Mouse (Mus musculus): ENCODE data around the gene Ngf.

Ngf gene

DNA sequence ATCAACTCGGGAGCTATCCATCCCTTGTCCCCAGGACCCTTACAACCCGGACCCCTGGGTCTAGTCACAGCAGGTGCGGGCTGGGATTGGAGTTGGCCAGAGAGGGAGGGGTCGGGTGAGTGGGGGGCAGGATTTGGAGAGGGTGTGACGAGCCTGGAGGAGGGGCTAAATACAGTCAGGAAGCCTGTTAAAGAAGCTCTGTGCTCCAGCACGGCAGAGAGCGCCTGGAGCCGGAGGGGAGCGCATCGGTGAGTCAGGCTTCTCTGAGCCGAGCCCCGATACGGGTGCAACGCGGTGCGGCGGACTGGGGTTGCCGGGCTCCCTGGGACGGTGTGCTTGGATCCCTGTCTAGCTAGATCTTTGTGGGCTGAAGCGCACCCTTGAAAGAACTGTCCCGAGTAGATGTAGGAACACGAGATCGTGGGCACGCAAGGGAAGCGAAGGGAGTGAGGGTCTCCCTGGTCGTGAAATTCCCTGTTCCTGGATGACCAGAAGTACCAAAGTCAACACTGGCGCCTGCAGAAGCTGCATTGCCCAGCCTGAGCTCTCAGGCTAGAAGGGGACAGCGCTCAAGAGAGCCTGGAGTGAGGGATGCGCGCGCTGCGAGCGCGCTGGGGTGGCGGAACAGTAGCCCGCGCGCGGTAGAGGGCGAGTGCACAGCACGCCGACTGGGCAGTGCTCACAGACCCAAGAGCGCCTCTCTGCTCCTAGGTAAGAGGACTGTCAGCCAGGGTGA lies at the start of gene Ngf:
TSS of gene Ngf (plus strand) at position 207 of the 736 bp plus-strand sequence.
- no peak for DNase-seq (ENCODE audit: low read depth, low spot score)

DNA sequence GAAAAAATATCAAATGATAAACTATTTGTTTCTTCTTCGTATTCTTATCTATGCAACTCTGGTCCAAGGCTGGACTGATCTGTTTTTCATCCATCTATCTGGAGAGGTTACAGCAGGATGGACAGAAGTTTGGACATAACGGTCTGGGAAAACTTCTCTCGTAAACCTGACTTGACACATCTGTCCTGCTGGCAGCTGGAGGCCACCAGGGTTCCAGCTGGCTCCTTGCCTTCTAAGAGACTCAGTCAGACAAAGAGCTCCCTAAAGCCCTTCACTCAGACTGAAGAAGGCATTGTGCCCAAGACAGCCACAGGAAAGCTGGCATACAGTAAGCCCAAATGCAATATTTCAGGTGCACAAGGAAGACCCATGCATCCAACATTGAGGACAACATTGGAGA lies 24.2 kb upstream of the Ngf start:
- DNase-seq (ENCODE audit: low read depth, low spot score): no peak

DNA sequence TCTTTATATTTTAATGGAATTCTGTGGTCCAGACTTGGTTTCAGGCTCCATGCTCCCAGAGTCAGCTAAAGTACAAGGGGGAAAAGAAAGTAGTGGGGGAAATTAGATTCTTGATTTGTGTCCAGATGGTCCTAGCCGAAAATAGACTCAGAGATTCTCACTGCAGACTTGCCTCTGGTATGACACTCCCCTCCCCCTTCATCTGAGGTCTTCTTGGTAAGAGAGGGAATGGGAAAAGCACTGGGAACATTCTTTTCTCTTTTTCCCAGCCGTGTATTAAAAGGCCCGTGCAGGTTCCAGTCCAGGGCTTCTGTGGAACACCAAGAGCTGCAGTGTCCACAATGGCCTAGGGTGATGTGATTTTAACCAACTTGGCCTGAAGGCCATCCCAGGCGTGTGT lies 23.0 kb upstream of the Ngf start:
- DNase-seq (ENCODE audit: low read depth, low spot score): no peak

DNA sequence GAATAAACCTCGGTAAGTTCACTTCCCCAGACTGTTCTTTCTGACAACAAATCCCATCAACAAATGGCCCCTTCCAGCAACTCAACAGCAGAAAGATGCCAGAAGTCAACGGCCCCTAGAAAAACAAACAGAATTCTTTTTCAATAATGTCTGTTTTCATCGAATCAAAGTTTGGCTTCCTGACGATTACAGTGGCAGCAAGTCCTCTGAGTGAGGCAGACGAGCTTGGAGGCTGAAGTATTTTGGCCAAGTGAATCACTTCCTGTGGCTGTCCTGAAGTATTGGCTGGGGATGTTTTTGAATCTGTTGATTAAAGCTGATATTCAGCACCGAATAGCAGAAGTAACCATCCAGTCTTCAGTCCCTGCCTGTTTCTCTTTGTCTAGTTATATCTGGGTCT lies 15.2 kb upstream of the Ngf start:
- DNase-seq (ENCODE audit: low read depth, low spot score): no peak

DNA sequence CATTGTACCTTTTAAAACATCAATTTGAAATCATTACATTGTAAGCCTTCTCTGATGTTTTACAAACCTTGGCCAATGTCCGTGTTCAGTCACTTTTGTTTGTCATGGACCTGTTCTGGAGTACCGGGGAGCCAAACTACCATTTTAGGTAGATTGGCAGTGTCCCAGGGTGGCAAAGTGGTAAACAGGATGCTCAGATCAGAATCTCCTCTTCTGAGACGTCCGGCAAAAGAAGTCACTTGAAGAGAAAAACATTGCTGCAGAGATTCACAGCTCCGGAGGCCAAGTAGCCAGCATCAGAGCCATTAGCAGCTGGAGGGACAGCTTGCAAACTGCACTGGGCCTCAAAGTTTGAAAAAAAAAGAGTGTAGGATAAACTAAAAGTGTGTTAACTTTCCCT lies 9.2 kb upstream of the Ngf start:
- no peak for DNase-seq (ENCODE audit: low read depth, low spot score)

DNA sequence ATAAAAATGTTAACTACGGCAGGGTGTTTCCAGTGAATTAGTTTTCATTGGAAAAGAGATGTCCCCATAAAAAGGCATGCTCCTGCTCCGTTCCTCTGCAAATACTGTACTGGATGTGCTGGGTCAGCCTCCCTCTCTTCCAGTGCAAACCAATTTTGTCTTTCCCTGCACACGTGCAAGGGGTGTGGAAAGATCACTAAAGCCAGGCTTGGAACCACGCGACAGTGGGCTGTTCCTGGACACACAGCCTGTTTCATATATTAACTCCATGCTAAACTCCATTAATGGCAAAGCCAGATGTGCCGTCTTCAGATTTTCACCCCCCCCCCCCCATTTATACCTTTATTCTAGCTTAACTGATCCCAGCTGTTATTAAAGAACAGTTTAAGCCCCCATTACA lies 8.7 kb upstream of the Ngf start:
- DNase-seq (ENCODE audit: low read depth, low spot score): no peak

DNA sequence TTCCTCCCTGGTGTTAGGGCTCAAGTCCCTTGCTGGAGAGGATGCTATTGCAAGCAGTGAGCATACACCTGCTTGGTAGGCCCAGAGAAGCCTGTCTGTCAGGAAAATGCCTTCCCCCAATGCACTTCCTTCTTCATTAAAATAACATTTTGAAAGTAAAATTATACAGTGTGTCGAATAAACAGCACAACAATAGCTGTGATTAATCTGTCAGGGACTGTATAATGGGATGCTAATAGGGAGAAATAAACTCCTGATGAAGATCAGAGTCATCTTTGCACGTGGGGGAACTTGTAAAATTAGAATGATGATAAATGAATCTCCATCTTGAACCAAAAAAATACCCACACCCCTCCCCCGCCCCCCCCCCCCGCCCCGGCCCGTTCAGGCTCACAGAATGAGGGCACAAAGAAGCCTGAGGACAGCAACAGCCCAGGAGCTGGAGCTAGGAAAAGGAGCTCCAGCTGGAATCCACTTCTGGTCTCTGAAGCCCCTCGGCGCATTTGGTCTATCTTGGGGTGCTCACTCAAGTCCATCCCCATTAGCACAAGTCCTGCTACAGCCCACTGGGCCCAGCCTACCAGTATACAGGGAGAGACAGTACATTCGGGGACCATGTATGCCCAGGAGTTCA lies 6.9 kb upstream of the Ngf start:
- DNase-seq (ENCODE audit: low read depth, low spot score): no peak

DNA sequence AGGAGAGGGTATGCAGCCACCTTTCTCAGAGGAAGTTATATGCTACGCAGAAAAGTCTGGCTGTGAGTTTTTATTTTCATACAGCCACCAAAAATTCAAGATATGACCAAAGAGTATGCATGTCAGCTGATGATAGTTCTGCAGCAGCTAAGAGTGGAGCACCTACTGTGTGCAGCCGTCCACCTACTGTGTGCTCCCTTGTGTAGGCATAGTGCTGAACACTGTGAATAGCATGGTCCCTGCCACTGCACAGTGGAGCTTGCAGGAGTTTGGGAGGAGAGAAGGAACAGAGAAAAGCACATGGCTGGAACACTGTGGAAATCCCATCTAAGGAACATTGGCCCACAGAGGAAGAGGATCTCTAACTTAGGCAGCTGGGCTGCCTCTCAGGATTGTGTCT lies 6.4 kb upstream of the Ngf start:
- DNase-seq (ENCODE audit: low read depth, low spot score): no peak

DNA sequence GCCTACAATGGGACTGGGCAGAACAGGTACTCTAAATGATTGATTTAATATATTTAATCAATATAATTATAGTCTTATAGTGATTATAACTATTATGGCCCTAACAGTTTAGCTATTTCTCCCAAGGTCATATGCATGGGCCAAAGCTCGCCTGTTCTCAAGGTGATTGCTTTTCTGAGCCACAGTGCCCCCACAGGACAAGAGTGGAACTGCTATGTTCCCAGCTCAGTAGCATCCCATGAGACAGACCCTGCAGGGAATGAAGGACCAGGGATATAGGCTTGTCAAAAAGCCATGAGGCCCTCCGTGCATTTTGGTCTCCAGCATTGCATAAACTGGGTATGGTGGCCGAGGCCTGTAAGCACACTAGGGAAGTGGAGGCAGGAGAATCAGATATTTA lies 3.1 kb upstream of the Ngf start:
- peak; percentile 35 for DNase-seq (ENCODE audit: low read depth, low spot score)

DNA sequence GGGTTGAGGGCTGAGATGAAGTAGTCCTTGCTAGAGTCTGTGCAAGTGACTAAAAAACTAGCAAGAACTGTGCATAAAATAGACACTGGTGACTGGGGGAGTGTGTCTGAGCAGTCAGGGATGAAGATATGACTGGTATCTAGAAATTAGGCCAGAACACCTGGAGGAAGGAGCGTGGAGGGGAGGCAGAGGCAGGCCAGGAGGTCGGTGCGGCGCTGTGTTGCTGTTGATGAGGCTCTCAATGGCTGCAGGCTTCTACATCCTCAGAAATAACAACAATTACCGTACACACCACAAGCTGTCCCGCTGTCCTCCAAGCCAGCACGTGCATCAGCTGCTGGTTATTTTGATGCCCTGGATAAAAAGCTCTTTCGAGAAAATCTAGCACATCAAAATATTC lies 2.6 kb upstream of the Ngf start:
- DNase-seq (ENCODE audit: low read depth, low spot score): no peak

DNA sequence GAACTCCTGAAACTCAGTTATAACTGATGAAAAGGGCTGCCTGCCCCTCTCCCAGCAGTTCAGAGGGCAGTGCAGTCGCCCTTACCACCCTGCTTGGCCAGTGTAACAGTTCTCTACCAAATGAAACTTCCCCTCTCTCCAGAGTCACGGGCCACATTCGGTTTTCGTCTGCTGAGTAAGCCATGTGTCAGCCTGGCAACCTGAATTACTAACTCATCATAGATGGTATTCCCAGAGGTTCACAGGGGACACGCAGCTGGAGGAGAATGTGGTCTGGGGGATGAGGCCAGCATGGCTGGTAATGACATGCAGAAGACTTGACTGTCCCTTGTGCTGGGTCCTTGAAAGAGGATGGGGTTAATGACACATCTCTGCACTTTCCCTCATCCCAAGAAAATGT lies 1.5 kb downstream of the Ngf start:
- DNase-seq (ENCODE audit: low read depth, low spot score): no peak

DNA sequence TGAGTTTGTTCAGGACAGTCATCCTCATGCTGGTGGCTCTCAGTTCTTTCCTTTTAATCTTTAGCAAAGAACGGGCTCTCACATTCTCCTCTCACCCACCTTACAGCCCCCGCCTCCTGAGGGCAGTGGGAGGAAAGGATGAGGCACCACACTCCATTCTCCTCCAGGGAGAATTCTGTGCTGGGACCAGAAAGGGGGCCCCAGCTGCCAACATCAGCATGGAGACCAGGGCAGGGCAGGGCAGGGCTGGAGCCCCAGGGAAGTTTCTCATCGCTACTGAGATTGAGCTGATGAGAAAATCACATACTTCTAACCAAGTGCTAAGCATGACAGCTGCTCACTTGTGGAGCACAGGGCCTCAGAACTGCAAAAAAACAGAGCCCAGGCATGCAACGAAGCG lies 2.1 kb downstream of the Ngf start:
- DNase-seq (ENCODE audit: low read depth, low spot score): no peak

DNA sequence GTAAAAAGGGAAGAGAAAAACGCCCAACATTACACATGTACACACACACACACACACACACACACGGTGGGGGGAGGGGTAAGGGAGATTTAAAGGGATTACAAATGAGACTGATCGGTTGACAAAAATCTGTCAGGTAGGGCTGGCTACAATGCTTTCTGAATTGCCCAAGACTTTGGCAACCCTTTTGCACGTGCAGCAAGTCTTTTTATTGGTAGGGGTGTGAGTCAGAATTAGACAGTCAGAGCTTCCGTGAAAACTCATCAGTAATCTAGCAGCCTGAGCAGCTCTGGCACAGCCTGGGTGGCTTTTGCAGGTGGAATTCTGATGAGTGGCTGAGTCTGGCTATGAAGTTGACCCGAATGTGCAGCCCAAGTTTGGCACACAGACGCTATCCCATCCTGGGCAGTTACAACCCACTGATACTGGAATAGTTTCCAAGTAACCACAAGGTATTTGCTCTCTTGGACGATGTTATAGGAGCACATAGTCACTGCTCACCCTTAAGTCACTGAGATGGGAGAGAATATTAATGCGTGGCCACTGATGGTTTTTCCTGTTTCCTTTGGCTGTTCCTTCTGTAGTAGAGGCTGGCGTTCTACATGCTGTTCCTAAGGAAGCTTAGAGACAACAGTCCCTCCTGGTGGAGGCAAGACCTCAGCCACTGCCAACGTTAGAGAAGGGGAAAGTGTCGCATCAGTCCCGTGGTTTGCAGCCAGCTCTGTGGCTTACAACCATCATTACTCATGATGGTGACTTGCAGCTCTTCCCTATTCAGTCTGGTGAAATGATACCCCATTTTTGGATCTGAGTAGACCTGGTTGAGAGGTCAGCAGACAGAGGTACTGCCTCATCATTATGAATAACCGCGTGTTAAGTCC lies 4.8 kb downstream of the Ngf start:
- no peak for DNase-seq (ENCODE audit: low read depth, low spot score)

DNA sequence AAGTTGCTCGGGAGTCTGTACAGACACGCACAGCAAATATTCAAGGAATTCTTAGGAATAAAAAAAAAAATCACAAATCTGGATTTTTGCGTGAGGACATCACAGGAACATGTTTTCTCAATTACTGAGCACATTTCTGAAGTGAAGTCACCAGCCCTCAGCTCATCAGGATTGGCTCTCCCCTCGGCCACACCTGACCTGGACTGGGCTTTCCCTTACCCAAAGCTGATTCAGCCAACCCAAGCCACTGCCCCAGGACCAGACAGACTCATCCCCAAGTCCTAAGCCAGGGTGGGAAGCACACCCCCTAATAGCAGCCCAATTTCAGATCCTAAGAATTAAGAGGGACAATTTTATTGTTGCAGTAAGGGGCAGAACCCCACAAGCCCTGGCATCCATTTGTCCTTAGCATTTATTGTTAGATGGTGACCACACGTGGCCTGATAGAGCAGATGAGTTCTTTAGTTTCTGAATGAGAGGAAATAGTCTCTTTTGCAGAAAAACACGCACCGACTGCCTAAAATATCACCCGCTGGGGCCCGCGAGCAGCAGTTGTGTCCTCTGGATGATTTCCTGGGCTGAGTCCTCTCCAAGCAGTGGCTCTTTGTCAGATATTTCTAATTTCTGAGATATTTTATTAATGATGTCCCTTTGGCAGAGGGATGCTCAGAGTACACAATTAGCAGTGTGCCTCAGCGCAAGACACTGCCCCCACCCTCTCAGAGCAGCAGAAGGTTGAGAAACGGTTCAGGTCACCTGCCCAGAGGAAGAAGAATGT lies 8.4 kb downstream of the Ngf start:
- no peak for DNase-seq (ENCODE audit: low read depth, low spot score)

DNA sequence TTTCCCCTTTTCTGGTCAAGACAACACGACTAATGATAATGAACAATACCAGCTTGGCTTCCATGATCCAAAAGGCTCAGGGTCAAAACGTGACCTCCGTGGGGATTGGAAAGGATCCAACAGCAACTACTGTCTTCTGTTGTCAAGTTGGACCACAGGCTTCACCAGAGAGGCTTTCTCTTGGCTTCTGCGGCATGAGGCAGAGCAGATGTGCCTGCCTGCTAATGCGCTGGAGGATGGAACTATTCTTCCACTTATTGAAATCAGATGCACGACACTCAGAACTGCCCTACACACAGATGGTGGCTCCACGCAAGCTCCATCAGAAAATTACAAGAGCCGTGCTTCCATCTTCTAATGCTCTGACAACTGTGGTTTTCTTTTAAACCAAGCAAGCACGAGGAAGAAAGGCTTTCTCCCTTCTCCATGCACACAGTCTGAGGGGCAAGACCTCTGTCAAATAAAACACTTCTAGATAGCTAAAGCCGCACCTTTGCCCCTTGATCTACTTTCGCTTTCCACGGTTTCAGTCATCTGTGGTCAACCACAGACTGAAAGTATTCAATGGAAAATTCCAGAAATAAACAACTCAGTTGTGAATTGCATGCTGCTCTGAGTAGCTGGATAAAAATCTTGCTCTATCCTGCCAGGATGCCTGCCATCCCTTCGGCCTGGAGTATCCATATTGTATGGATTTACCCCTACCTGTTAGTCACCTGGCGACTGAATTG lies 20.8 kb downstream of the Ngf start:
- no peak for DNase-seq (ENCODE audit: low read depth, low spot score)

DNA sequence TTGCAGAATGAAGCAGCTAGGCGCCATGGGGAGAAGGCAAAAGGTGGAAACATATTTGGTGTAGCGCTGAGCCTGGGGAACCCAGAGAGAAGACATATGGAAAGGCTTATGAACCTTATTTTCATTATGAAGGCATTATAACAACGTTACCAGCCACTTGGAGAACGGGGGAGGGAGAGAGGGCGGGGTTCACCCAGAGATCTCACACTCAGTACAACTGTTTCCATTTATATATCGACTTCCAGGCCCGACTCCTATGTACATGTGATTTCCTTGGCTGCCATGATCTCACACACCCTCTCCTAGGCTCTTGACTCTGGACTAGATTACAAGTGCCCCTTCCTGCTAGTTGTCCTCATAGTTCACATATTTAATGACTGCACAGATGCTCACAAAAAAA lies 28.4 kb downstream of the Ngf start:
- no peak for DNase-seq (ENCODE audit: low read depth, low spot score)

DNA sequence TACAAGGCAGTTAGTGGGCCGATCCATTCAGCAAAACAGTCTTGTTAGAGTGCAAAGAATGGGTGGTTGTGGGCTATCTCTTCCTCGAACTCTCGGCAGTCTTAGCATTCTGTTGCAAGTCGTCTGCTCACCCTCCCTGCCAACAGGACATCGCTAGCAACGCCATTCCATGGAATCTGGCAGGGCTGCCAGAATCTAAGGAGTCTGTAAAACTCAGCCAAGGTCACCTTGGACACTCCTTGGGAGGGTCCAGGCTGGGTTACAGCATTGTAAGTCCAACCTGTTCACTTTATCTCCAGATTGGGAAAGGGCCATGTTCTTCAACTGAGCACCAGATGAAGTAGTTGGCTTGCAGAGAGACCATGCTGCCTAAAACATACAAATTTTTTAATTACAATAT lies 29.2 kb downstream of the Ngf start:
- DNase-seq (ENCODE audit: low read depth, low spot score): no peak

DNA sequence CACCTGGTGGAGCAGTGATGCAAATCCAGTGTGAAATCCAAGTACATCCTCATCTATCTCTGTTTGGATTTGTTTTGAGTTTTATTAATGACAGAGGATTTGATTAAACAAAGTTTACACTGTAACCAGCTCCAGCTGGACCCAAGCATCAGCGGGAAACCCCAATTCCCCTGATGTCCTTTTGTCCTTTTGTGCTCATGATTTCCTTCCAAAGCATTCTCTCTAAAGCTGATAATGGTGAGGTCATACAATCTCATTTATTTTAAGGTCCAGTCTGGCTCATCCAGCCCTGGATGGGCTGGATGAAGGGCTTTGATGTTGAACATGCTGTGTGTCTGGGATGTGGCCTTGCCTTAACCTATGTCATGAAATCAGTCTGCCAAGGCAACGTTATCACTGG lies 30.3 kb downstream of the Ngf start:
- no peak for DNase-seq (ENCODE audit: low read depth, low spot score)

DNA sequence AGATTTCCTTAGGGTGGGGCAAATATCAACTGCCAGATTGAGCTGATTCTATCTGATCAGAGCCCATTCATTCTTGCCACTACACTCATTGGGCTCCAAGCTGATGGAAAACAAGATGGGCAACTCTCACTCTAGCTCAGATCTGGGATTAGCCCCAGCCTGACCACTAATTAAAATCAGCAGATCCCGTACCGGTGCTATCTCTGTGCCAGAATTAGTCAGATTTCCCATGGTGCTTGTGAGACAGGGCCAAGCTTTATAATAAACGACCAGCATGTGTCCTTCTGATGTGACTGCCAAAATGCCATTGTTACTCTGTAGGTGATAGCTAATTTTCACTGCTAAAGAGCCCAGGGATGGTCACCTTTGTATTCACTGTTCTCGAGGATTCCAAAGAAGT lies 31.5 kb downstream of the Ngf start:
- no peak for DNase-seq (ENCODE audit: low read depth, low spot score)

DNA sequence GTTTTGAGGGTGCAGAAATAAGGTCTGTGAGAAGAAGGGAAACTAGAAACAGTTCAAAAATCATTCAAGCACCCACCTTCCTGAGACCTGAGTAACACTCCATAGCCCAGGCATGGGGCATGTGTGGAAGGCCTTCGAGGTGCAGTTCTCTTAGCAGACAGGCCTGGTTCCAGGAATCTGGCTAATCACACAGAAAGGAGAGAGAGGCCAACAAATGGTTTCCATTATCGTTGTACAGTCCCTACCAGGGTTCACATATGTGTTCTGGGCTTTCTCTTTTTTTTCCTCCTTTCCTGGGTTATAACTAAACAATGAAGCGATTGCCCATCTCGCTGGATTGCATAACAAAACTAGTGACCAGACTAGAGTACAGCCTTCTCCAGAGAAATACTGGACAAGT lies 35.4 kb downstream of the Ngf start:
- DNase-seq (ENCODE audit: low read depth, low spot score): no peak

DNA sequence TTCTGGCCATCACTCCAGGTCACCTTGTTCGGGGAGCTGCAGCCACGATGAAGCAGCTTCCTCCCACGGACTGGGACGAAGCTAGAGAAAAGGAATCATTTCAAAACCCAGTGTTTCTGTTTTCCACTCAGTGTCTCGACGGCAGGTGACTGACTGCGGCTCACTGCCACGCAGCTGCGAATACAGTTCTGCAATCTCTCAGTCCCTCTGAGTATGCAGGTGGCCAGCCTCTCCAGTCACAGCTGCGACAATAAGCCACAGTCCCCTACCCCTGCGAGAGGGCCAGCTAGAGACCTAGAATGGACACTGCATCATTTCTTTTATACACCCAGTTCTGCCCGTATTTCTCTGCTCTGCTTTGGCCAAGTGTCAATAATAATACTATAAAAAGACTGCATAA lies 36.3 kb downstream of the Ngf start:
- no peak for DNase-seq (ENCODE audit: low read depth, low spot score)

Data from retina, postnatal 7 days (tissue).